Comparison of ENCODE assay signal across 9 mouse cellular contexts in the genomic region with DNA sequence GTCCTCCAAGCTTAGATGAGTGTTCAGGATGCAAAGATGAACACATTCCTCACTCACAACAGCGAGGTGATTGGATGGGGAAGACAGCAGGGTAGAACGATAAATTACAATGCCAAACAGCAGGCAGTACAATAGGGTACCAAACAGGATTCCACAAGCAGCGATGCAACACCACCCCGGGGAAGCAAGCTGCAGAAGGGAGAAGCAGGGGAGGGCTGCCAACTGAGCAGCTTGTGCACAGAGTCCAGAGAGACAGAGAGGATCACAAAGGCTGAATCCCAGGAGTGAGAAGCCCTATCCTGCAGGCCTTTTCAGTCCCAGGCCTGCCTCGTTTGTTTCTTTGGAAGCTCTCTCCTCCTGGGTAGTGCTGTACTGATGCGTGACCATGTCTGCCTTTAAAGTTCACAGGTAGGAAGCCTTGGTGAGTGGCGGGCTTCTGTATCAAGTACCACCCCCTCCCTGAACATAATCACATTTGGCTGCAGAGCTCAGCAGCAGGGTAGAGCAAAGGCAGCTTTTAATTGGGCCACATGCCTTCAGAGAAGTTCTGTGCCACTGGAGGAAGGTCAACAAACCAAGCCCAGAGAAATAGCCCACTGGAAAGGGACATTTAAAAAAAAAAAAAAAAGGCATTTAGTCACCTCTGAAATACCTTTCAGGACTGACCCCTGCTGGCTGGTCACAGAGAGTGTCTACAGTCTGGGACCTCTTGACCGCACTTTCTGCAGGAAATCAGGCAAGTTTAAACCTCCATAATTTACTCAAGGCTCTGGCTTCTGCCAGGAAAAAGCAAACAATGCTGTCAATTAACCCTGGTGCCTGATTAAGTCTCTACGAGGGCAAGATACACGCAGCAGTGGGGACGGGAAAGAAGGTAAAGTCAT.
DNase-seq lines count a peak whose midpoint lies in the region; ATAC-seq and TF ChIP-seq lines count a peak whose summit lies in the region.
"Had no signal": no experiment of that assay in that cellular context is flagged by ENCODE, and none has a peak within 500 bp of the region (broad histone marks: within the 10 kb centered on the region; RNA-seq: fewer than 3 reads in every experiment).

No protein-coding gene starts in this region.

- H3K27ac ChIP-seq in kidney, adult 2 months (ENCODE audit: insufficient read depth, low read depth, low read length), result no peak overlapping the region
- peak overlapping the region; percentile 36 for H3K27ac ChIP-seq in hindbrain, embryonic 11.5 days (ENCODE audit: low read depth, low read length)
- no peak overlapping the region; the same call in 1 of the 2 replicates for H3K27ac ChIP-seq in liver, embryonic 16.5 days (ENCODE audit: low read length)
- H3K27ac ChIP-seq: liver, embryonic 13.5 days had no signal

- H3K4me2 ChIP-seq in hindbrain, embryonic 11.5 days (replicated peaks; ENCODE audit: low read depth, low read length), result no peak overlapping the region
- H3K4me2 ChIP-seq in liver, embryonic 16.5 days (ENCODE audit: low read depth, low read length), result no peak overlapping the region
- H3K4me2 ChIP-seq: liver, embryonic 13.5 days had no signal

- no peaks in the 10 kb centered on the region for H3K27me3 ChIP-seq in kidney, adult 2 months (replicated peaks; ENCODE audit: control insufficient read depth, insufficient read depth, low read length)
- H3K27me3 ChIP-seq in hindbrain, embryonic 11.5 days (ENCODE audit: control insufficient read depth, insufficient read depth, low read length), result no peaks in the 10 kb centered on the region
- no peaks in the 10 kb centered on the region for H3K27me3 ChIP-seq in liver, embryonic 16.5 days (ENCODE audit: control insufficient read depth, insufficient read depth, low read depth, low read length)
- H3K27me3 ChIP-seq: liver, embryonic 13.5 days had no signal

- WGBS in kidney, adult 2 months, result 61% methylated on average over 11 of the region's 11 CpGs
- WGBS in hindbrain, embryonic 11.5 days, result 38% methylated on average over 11 of the region's 11 CpGs
- 55% methylated on average over 11 of the region's 11 CpGs for WGBS in liver, embryonic 16.5 days (ENCODE audit: insufficient replicate concordance)

- TF ChIP-seq POLR2A in kidney, adult 2 months (IDR thresholded peaks at IDR 0.05; ENCODE audit: low read depth, low read length), result no peak

- ATAC-seq in hindbrain, embryonic 11.5 days (ENCODE audit: low FRiP score), result no peak
- ATAC-seq in liver, embryonic 16.5 days (ENCODE audit: low read depth), result peak; percentile 19; the same call in 1 of the 2 replicates

- no peaks in the 10 kb centered on the region for H3K36me3 ChIP-seq in kidney, adult 2 months (ENCODE audit: control insufficient read depth, insufficient read depth, low read length)
- no peaks in the 10 kb centered on the region for H3K36me3 ChIP-seq in hindbrain, embryonic 11.5 days (ENCODE audit: control insufficient read depth, insufficient read depth, low read length)
- H3K36me3 ChIP-seq in liver, embryonic 16.5 days (ENCODE audit: control insufficient read depth, insufficient read depth), result no peaks in the 10 kb centered on the region
- H3K36me3 ChIP-seq: liver, embryonic 13.5 days had no signal

- TF ChIP-seq CTCF in kidney, adult 2 months (conservative IDR thresholded peaks at IDR 0.05; ENCODE audit: insufficient read depth, insufficient read length, low read depth, low read length), result peak; percentile 23; the same call in 1 of the 2 replicates

- no peak for DNase-seq in kidney, adult 2 months
- DNase-seq in kidney, adult 18-20 months, result no peak
- DNase-seq in cerebellum, adult 18-20 months, result peak; percentile 72 to 77
- DNase-seq in hindbrain, embryonic 11.5 days (ENCODE audit: low spot score), result no peak
- no peak for DNase-seq in ovary, postnatal 14 days (ENCODE audit: low spot score)
- no peak for DNase-seq in gastrocnemius, postnatal 36 days
- no peak for DNase-seq in T-cell, adult 2 months (ENCODE audit: low spot score)
- DNase-seq: liver, embryonic 13.5 days had no signal

- no peak overlapping the region for H3K4me3 ChIP-seq in kidney, adult 2 months (ENCODE audit: insufficient read depth, low read depth, low read length)
- no peak overlapping the region for H3K4me3 ChIP-seq in hindbrain, embryonic 11.5 days (ENCODE audit: low read depth, low read length)
- H3K4me3 ChIP-seq in liver, embryonic 16.5 days (ENCODE audit: low read depth, low read length), result no peak overlapping the region
- H3K4me3 ChIP-seq: liver, embryonic 13.5 days had no signal

- no peaks in the 10 kb centered on the region for H3K4me1 ChIP-seq in kidney, adult 2 months (ENCODE audit: control insufficient read depth, insufficient read depth, low read length)
- peaks cover 6% of the 10 kb centered on the region; the same call in 1 of the 2 replicates for H3K4me1 ChIP-seq in hindbrain, embryonic 11.5 days (replicated peaks; ENCODE audit: control insufficient read depth, insufficient read depth, low read length)
- H3K4me1 ChIP-seq in liver, embryonic 16.5 days (ENCODE audit: control insufficient read depth, low read depth, low read length), result peaks cover 3% of the 10 kb centered on the region

- H3K9me3 ChIP-seq in hindbrain, embryonic 11.5 days (ENCODE audit: control insufficient read depth, low read length), result no peaks in the 10 kb centered on the region
- H3K9me3 ChIP-seq in liver, embryonic 16.5 days (replicated peaks; ENCODE audit: control insufficient read depth, low read length), result no peaks in the 10 kb centered on the region
- H3K9me3 ChIP-seq: liver, embryonic 13.5 days had no signal

- intact Hi-C loops in gastrocnemius, postnatal 36 days (cut with DNase I), result no loop called here

- H3K9ac ChIP-seq in hindbrain, embryonic 11.5 days (ENCODE audit: low read depth, low read length), result no peak overlapping the region
- H3K9ac ChIP-seq in liver, embryonic 16.5 days (ENCODE audit: low read depth, low read length), result no peak overlapping the region
- H3K9ac ChIP-seq: liver, embryonic 13.5 days had no signal

Comparison
In these comparisons a context has a peak if more than half of its experiments do, and no peak if none do; other contexts are left out.
1. DNase-seq: peak in cerebellum, adult 18-20 months (2 of 2); none in kidney, adult 2 months (single experiment), kidney, adult 18-20 months (single experiment), hindbrain, embryonic 11.5 days (single experiment), ovary, postnatal 14 days (single experiment), gastrocnemius, postnatal 36 days (0 of 2) and T-cell, adult 2 months (single experiment).